Mouse (Mus musculus) urinary bladder, postnatal 36 days (tissue): ENCODE measurements around the gene Usp37.
"Not testable (repeated sequence)": the region's sequence is repeated elsewhere in the genome, so short reads cannot be mapped to it uniquely, and the experiment has no call there.

Experiments used
- DNase-seq, 2 experiments: peaks; one replicate each; pipeline ENCODE4 v3.0.0; 2022; ENCODE audit warnings: low spot score in 2 of 2, mixed read lengths in 1 of 2

Usp37 gene

GRCm38 (mm10) chr1:74544184-74544583 lies at the start of gene Usp37:
TSS of gene Usp37 (minus strand) at chr1:74544284.
- DNase-seq = no peak

- peak; percentile 98 to 99 for DNase-seq
Observed at GRCm38 (mm10) chr1:74587773-74588445, 43.8 kb upstream of the Usp37 start, which contains the start of the genes Zfp142 and Bcs1l. TSS of gene Zfp142 (minus strand) at chr1:74588246. TSS of gene Bcs1l (plus strand) at chr1:74588289.

- no peak for DNase-seq
Observed at GRCm38 (mm10) chr1:74587233-74587772, 43.2 kb upstream of the Usp37 start.

GRCm38 (mm10) chr1:74584616-74585398 lies 40.7 kb upstream of the Usp37 start:
- DNase-seq = no peak

GRCm38 (mm10) chr1:74582621-74583020 lies 38.5 kb upstream of the Usp37 start:
- DNase-seq = no peak

- no peak for DNase-seq
Observed at GRCm38 (mm10) chr1:74569739-74570719, 25.9 kb upstream of the Usp37 start.

GRCm38 (mm10) chr1:74565834-74566233 lies 21.8 kb upstream of the Usp37 start:
- DNase-seq = no peak

GRCm38 (mm10) chr1:74559061-74559460 lies 15.0 kb upstream of the Usp37 start:
- no peak for DNase-seq

GRCm38 (mm10) chr1:74542451-74542961 lies 1.6 kb downstream of the Usp37 start, which contains the start of gene Plcd4:
TSS of gene Plcd4 (plus strand) at chr1:74542888.
- DNase-seq = no peak

GRCm38 (mm10) chr1:74538650-74539049 lies 5.4 kb downstream of the Usp37 start:
- DNase-seq = no peak

GRCm38 (mm10) chr1:74528589-74528988 lies 15.5 kb downstream of the Usp37 start:
- DNase-seq = no peak

- no peak for DNase-seq
Observed at GRCm38 (mm10) chr1:74524746-74525145, 19.3 kb downstream of the Usp37 start.

- no peak for DNase-seq
Observed at GRCm38 (mm10) chr1:74519875-74520274, 24.2 kb downstream of the Usp37 start.

GRCm38 (mm10) chr1:74512999-74513398 lies 31.1 kb downstream of the Usp37 start:
- DNase-seq = not testable (repeated sequence)

GRCm38 (mm10) chr1:74511306-74511705 lies 32.8 kb downstream of the Usp37 start:
- no peak for DNase-seq

GRCm38 (mm10) chr1:74507780-74508179 lies 36.3 kb downstream of the Usp37 start:
- DNase-seq = no peak

GRCm38 (mm10) chr1:74506471-74506881 lies 37.6 kb downstream of the Usp37 start:
- DNase-seq = peak in 1 of 2 experiments; percentile 41

- DNase-seq = peak; percentile 100
Observed at GRCm38 (mm10) chr1:74505721-74506464, 38.2 kb downstream of the Usp37 start, which contains the start of gene Cnot9. TSS of gene Cnot9 (plus strand) at chr1:74506058.

- peak in 1 of 2 experiments; percentile 3 for DNase-seq
Observed at GRCm38 (mm10) chr1:74505393-74505720, 38.7 kb downstream of the Usp37 start.

- DNase-seq = no peak
Observed at GRCm38 (mm10) chr1:74501106-74501505, 43.0 kb downstream of the Usp37 start.
